Mouse (Mus musculus): Measurements from ENCODE around the gene Sec22b.

Sec22b gene

GRCm38 (mm10) chr3:97900516-97901490 is at the start of gene Sec22b:
TSS of gene Sec22b (plus strand) at chr3:97901190.
- peak; percentile 89 for ATAC-seq (ENCODE audit: insufficient number of reproducible peaks, low FRiP score, low TSS enrichment)

GRCm38 (mm10) chr3:97851803-97852202 is 49.2 kb upstream of the Sec22b start:
- ATAC-seq (ENCODE audit: insufficient number of reproducible peaks, low FRiP score, low TSS enrichment): no peak

GRCm38 (mm10) chr3:97854575-97855384 is 46.2 kb upstream of the Sec22b start:
- ATAC-seq (ENCODE audit: insufficient number of reproducible peaks, low FRiP score, low TSS enrichment): peak; percentile 94

- ATAC-seq (ENCODE audit: insufficient number of reproducible peaks, low FRiP score, low TSS enrichment): no peak
Measured at GRCm38 (mm10) chr3:97859400-97859799, 41.6 kb upstream of the Sec22b start.

- 0 out of 2 replicates have a peak, but pooled peaks have one; percentile 15 for ATAC-seq (ENCODE audit: insufficient number of reproducible peaks, low FRiP score, low TSS enrichment)
Measured at GRCm38 (mm10) chr3:97860820-97861451, 40.1 kb upstream of the Sec22b start.

- no peak for ATAC-seq (ENCODE audit: insufficient number of reproducible peaks, low FRiP score, low TSS enrichment)
Measured at GRCm38 (mm10) chr3:97866696-97867095, 34.3 kb upstream of the Sec22b start.

- ATAC-seq (ENCODE audit: insufficient number of reproducible peaks, low FRiP score, low TSS enrichment): peak; percentile 29; the same call in 1 of the 2 replicates
Measured at GRCm38 (mm10) chr3:97867221-97868023, 33.6 kb upstream of the Sec22b start.

- peak; percentile 86 for ATAC-seq (ENCODE audit: insufficient number of reproducible peaks, low FRiP score, low TSS enrichment)
Measured at GRCm38 (mm10) chr3:97868024-97868689, 32.8 kb upstream of the Sec22b start.

GRCm38 (mm10) chr3:97868733-97869132 is 32.3 kb upstream of the Sec22b start:
- no peak for ATAC-seq (ENCODE audit: insufficient number of reproducible peaks, low FRiP score, low TSS enrichment)

GRCm38 (mm10) chr3:97869730-97870129 is 31.3 kb upstream of the Sec22b start:
- no peak for ATAC-seq (ENCODE audit: insufficient number of reproducible peaks, low FRiP score, low TSS enrichment)

GRCm38 (mm10) chr3:97874777-97875176 is 26.2 kb upstream of the Sec22b start:
- no peak for ATAC-seq (ENCODE audit: insufficient number of reproducible peaks, low FRiP score, low TSS enrichment)

GRCm38 (mm10) chr3:97876259-97876658 is 24.7 kb upstream of the Sec22b start:
- ATAC-seq (ENCODE audit: insufficient number of reproducible peaks, low FRiP score, low TSS enrichment): no peak

GRCm38 (mm10) chr3:97879222-97879621 is 21.8 kb upstream of the Sec22b start:
- no peak for ATAC-seq (ENCODE audit: insufficient number of reproducible peaks, low FRiP score, low TSS enrichment)

GRCm38 (mm10) chr3:97881576-97881975 is 19.4 kb upstream of the Sec22b start:
- ATAC-seq (ENCODE audit: insufficient number of reproducible peaks, low FRiP score, low TSS enrichment): no peak

GRCm38 (mm10) chr3:97887785-97888167 is 13.2 kb upstream of the Sec22b start:
- ATAC-seq (ENCODE audit: insufficient number of reproducible peaks, low FRiP score, low TSS enrichment): peak; percentile 21; the same call in 1 of the 2 replicates

GRCm38 (mm10) chr3:97888168-97888901 is 12.7 kb upstream of the Sec22b start, which contains the start of gene Pde4dip:
TSS of gene Pde4dip (minus strand) at chr3:97888707.
- peak; percentile 84 for ATAC-seq (ENCODE audit: insufficient number of reproducible peaks, low FRiP score, low TSS enrichment)

- ATAC-seq (ENCODE audit: insufficient number of reproducible peaks, low FRiP score, low TSS enrichment): no peak
Measured at GRCm38 (mm10) chr3:97890205-97890604, 10.8 kb upstream of the Sec22b start.

- no peak for ATAC-seq (ENCODE audit: insufficient number of reproducible peaks, low FRiP score, low TSS enrichment)
Measured at GRCm38 (mm10) chr3:97894695-97895094, 6.3 kb upstream of the Sec22b start.

Measured in cerebellum, adult (tissue).